Mouse (Mus musculus): Measurements from ENCODE around the gene Foxc1. TPM values are rescaled to one million over a fixed set of nuclear protein-coding genes. Genes with fewer than 3 reads are reported as not detected.

The Foxc1 gene
- total and polyA plus RNA-seq, 3 experiments, result 2.2 to 5.8 (median 3.8) TPM

- Histone ChIP-seq H3K36me3 (ENCODE audit: control insufficient read depth, insufficient read depth, low read length) (no peaks in the 10 kb centered on the region), H3K4me3 (no peak overlapping the region), H3K9ac (ENCODE audit: low read depth, low read length) (no peak overlapping the region), H3K4me1 (ENCODE audit: control insufficient read depth, insufficient read depth, low read length) (peaks cover 2% of the 10 kb centered on the region; the same call in 1 of the 2 replicates), H3K79me2 (replicated peaks; ENCODE audit: control insufficient read depth, insufficient read depth, low read length) (no peaks in the 10 kb centered on the region), H3K27me3 (ENCODE audit: control insufficient read depth, insufficient read depth, low read length) (peaks cover 15% of the 10 kb centered on the region), H3K27ac (no peak overlapping the region)
- intact Hi-C loops (cut with DNase I), result loop anchor here (5.0 to 10.0 kb wide), 2 partner anchors 860 to 1002 kb away; partner anchors contain the start of genes D930007J09Rik and Wrnip1
- no peak for DNase-seq
- 30% methylated on average over 5 of the region's 5 CpGs for WGBS
- no peak for TF ChIP-seq EP300 (IDR thresholded peaks at IDR 0.05; ENCODE audit: insufficient read depth, low read depth, low read length)
- no peak for TF ChIP-seq CTCF (IDR thresholded peaks at IDR 0.05)
- no peak for TF ChIP-seq POLR2A (IDR thresholded peaks at IDR 0.05; ENCODE audit: insufficient read depth, low read depth, low read length)
Observed at GRCm38 (mm10) chr13:31802447-31802846, 4.0 kb upstream of the Foxc1 start.

DNA sequence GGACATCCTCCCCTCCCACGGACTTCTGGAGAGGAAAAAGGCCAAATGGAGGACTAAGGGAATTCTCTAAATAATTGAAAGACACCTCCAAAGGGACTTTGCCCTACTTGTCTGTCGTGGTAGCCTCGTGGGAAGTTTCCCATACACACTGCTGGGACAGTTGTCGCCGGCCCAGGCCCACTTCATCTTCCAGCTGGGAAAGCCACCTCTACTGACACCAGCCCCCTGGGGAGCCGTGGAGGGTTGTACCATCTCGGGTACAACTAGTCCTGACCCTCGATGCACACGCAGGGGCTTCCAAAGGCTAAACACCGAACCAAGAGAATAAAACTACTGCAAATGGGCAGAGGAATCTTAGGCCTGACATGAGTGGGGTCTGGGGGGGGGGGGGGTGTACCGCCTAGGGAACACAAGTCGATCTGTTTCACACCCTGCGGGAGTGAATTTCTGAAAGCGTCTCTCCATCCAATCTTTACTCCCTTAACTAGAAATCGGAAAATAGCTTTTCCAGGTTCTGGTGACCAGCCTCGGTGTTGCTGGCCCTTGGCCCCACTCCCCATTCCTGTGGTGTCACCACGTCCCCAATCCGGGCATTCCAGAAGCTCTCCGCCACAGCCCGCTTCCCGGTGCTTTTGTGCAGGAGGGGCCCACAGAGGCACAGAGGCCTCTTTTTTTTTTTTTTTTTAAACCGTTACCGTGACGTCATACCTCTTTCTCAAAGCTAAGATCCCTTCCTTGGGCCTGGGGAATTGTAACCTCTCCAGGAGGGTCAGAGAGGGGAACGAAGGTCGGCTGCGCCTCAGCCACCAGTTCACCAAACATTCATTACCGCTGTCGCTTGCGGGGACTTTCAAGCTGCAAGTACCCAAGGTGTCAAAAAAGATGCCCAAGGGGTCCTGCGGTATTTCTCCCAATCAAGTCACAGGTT lies 3.0 kb upstream of the Foxc1 start:
- Histone ChIP-seq H3K27me3 (ENCODE audit: control insufficient read depth, insufficient read depth, low read length) (peaks cover 20% of the 10 kb centered on the region), H3K4me3 (no peak overlapping the region), H3K79me2 (replicated peaks; ENCODE audit: control insufficient read depth, insufficient read depth, low read length) (no peaks in the 10 kb centered on the region; the same call in 1 of the 2 replicates), H3K4me1 (ENCODE audit: control insufficient read depth, insufficient read depth, low read length) (peaks cover 2% of the 10 kb centered on the region; the same call in 1 of the 2 replicates), H3K9ac (ENCODE audit: low read depth, low read length) (no peak overlapping the region), H3K36me3 (ENCODE audit: control insufficient read depth, insufficient read depth, low read length) (no peaks in the 10 kb centered on the region), H3K27ac (no peak overlapping the region)
- no peak for DNase-seq
- intact Hi-C loops (cut with DNase I), result loop anchor here (5.0 to 10.0 kb wide), 2 partner anchors 859 to 1001 kb away; partner anchors contain the start of genes D930007J09Rik and Wrnip1
- 30% methylated on average over 31 of the region's 31 CpGs for WGBS
- TF ChIP-seq CTCF (IDR thresholded peaks at IDR 0.05), result no peak
- no peak for TF ChIP-seq EP300 (IDR thresholded peaks at IDR 0.05; ENCODE audit: insufficient read depth, low read depth, low read length)
- no peak for TF ChIP-seq POLR2A (IDR thresholded peaks at IDR 0.05; ENCODE audit: insufficient read depth, low read depth, low read length)

GRCm38 (mm10) chr13:31804571-31804970 lies 1.9 kb upstream of the Foxc1 start:
- Histone ChIP-seq H3K4me1 (ENCODE audit: control insufficient read depth, insufficient read depth, low read length) (peaks cover 2% of the 10 kb centered on the region; the same call in 1 of the 2 replicates), H3K27ac (no peak overlapping the region), H3K9ac (ENCODE audit: low read depth, low read length) (no peak overlapping the region), H3K4me3 (no peak overlapping the region), H3K36me3 (ENCODE audit: control insufficient read depth, insufficient read depth, low read length) (no peaks in the 10 kb centered on the region), H3K27me3 (ENCODE audit: control insufficient read depth, insufficient read depth, low read length) (peaks cover 21% of the 10 kb centered on the region), H3K79me2 (replicated peaks; ENCODE audit: control insufficient read depth, insufficient read depth, low read length) (no peaks in the 10 kb centered on the region; the same call in 1 of the 2 replicates)
- TF ChIP-seq POLR2A (IDR thresholded peaks at IDR 0.05; ENCODE audit: insufficient read depth, low read depth, low read length), result no peak
- intact Hi-C loops (cut with DNase I), result loop anchor here (5.0 to 10.0 kb wide), 2 partner anchors 858 to 1000 kb away; partner anchors contain the start of genes D930007J09Rik and Wrnip1
- whole genome bisulfite sequencing, result 54% methylated on average over 7 of the region's 7 CpGs
- DNase-seq, result no peak

- TF ChIP-seq EP300 (IDR thresholded peaks at IDR 0.05; ENCODE audit: insufficient read depth, low read depth, low read length) (no peak), CTCF (IDR thresholded peaks at IDR 0.05) (no peak), POLR2A (IDR thresholded peaks at IDR 0.05; ENCODE audit: insufficient read depth, low read depth, low read length) (no peak)
- WGBS, result 13% methylated on average over 29 of the region's 34 CpGs
- Histone ChIP-seq H3K9ac (ENCODE audit: low read depth, low read length) (peak overlapping the region; percentile 73), H3K4me1 (ENCODE audit: control insufficient read depth, insufficient read depth, low read length) (peaks cover 2% of the 10 kb centered on the region; the same call in 1 of the 2 replicates), H3K79me2 (replicated peaks; ENCODE audit: control insufficient read depth, insufficient read depth, low read length) (no peaks in the 10 kb centered on the region; the same call in 1 of the 2 replicates), H3K4me3 (peak overlapping the region; percentile 54), H3K36me3 (ENCODE audit: control insufficient read depth, insufficient read depth, low read length) (no peaks in the 10 kb centered on the region), H3K27ac (peak overlapping the region; percentile 61), H3K27me3 (ENCODE audit: control insufficient read depth, insufficient read depth, low read length) (peaks cover 20% of the 10 kb centered on the region)
- DNase-seq, result no peak
- intact Hi-C loops (cut with DNase I), result loop anchor here (2.0 to 10.0 kb wide), 3 partner anchors 211 to 999 kb away; partner anchors contain the start of genes D930007J09Rik, Gmds and Wrnip1
Observed at GRCm38 (mm10) chr13:31805831-31806427, 504 bp upstream of the Foxc1 start.

DNA sequence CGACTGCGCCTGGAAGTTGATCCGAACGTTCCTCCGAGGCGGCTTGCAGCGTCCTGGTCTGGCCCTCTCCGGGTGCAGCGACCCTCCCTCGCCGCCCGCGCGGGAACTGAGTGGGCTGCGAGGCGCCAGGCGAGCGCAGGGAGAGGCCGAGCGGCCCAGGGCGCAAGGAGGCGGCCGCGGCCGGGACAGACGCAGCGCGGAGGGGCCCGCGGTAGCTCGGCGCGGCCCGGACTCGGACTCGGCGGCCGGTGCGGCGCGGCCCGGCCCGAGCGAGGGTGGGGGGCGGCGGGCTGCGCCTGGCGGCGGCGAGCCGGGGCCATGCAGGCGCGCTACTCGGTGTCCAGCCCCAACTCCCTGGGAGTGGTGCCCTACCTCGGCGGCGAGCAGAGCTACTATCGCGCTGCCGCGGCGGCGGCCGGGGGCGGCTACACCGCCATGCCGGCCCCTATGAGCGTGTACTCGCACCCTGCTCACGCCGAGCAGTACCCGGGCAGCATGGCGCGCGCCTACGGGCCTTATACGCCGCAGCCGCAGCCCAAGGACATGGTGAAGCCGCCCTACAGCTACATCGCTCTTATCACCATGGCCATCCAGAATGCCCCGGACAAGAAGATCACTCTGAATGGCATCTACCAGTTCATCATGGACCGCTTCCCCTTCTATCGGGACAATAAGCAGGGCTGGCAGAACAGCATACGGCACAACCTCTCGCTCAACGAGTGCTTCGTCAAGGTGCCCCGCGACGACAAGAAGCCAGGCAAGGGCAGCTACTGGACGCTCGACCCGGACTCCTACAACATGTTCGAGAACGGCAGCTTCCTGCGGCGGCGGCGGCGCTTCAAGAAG lies 680 bp downstream of the Foxc1 start:
- H3K27me3 ChIP-seq (ENCODE audit: control insufficient read depth, insufficient read depth, low read length), result peaks cover 21% of the 10 kb centered on the region

More for the DNA sequence above, 680 bp downstream of the Foxc1 start:
- no peaks in the 10 kb centered on the region; the same call in 1 of the 2 replicates for H3K79me2 ChIP-seq (replicated peaks; ENCODE audit: control insufficient read depth, insufficient read depth, low read length)
- H3K4me3 ChIP-seq, result peak overlapping the region; percentile 54
- no peaks in the 10 kb centered on the region for H3K36me3 ChIP-seq (ENCODE audit: control insufficient read depth, insufficient read depth, low read length)
- WGBS, result under 1% methylated on average over 100 of the region's 101 CpGs
- peak; percentile 62 to 73 for DNase-seq
- peak overlapping the region; percentile 80 for H3K27ac ChIP-seq
- no peak for TF ChIP-seq EP300 (IDR thresholded peaks at IDR 0.05; ENCODE audit: insufficient read depth, low read depth, low read length)
- H3K4me1 ChIP-seq (ENCODE audit: control insufficient read depth, insufficient read depth, low read length), result peaks cover 2% of the 10 kb centered on the region; the same call in 1 of the 2 replicates
- H3K9ac ChIP-seq (ENCODE audit: low read depth, low read length), result peak overlapping the region; percentile 95
- intact Hi-C loops (cut with DNase I), result loop anchor here (2.0 to 10.0 kb wide), 3 partner anchors 210 to 998 kb away; partner anchors contain the start of genes D930007J09Rik, Gmds and Wrnip1
